Mouse (Mus musculus) spleen, adult 12 weeks (tissue): ENCODE measurements around the gene Mapkbp1.
A peak's percentile ranks its signal among the peaks of the same experiment; 100 is the strongest.

ENCODE experiments used
- DNase-seq: peaks from one replicate; pipeline ENCODE4 v3.0.0; 2022; ENCODE audit warnings: low spot score

The Mapkbp1 gene

DNA sequence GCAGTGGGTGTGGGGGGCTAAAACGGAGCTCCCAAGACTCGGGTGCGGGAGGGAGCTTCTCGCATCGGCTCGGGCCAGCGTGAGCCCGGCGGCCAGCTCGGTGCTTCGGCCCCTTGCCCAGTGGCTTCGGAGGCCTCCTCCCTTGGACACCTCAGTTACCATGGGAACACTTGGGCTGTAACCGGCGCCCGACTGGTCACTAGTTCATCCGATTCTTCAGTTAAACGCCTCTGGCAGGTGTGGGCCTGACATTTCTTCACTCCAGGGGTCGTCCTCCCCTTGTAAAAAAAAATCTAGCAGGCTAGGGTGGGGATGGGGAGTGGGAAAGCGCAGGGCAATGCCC is at the start of gene Mapkbp1:
Mapkbp1 (plus strand) TSS at position 163 of the 343 bp plus-strand sequence.
- DNase-seq, result no peak

DNA sequence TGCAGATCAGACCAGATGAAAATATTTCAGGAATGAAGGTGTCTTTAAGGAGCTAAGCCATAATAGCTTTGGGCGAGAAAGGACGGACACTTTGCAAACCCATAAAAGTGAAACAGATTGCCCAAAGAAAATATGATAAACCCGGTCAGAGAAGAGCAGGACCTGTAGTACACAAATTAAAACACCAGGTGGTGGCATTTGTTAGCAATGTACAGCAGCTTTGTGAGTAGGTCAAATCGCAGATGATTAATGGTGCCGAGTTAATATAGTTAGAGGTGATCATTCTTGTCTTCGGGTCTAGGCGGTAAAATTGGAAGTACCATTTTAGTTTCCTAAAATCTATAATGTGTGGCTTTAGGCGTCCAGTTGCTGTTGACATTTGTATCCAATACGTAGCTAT is 1.9 kb upstream of the Mapkbp1 start:
- DNase-seq, result peak; percentile 11

DNA sequence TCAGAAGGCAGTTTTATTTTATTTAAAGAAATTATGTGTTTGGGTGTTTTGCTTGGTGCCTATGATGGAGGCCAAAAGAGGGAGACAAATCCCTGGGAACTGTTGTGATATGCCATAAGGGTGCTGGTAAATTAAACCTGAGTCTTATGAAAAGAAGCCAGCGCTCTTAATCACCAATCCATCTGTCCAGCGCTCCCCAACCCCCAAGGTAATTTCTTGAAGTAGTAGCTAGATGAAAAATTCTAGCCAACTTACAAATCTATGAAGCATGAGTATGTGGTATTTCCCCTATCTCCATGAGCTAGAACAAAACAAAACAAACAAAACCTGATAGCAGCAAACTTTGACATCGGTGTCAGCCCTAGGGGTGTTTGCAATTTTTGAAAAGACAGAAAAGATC is 1.2 kb upstream of the Mapkbp1 start:
- DNase-seq, result no peak

DNA sequence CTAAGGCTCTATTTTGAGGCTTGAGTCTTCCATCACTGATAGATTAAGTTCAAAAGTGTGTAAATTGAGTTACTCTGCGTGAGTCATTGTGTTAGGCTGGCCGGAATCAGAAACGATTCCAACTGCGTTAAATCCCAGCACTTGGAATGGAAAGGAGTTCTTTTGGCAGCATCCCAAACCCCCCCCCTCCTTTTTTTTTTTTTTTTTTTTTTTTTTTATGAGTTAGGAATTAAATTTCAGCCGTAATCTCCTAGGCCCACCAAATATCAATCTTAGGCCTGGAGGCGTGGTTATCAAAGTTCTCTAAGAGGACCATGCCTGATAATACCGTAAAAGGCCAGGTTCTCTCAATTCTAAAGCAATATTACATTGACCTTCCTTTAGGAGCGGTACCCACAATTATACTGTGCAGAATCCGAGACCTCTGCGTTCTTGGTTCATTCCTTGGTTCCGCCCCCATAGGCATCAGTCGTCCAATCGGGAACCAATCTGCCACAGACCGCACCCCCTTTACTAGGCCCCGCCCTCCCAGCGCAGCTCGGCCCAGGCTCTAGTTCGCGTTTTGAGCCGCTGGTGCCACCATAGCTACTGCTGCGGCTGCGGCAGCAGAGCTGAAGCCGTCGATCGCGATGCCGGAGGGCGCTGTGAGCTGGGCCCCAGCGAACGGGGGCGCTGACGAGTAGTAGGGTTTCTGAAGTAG is 512 bp upstream of the Mapkbp1 start:
- DNase-seq, result peak; percentile 91

DNA sequence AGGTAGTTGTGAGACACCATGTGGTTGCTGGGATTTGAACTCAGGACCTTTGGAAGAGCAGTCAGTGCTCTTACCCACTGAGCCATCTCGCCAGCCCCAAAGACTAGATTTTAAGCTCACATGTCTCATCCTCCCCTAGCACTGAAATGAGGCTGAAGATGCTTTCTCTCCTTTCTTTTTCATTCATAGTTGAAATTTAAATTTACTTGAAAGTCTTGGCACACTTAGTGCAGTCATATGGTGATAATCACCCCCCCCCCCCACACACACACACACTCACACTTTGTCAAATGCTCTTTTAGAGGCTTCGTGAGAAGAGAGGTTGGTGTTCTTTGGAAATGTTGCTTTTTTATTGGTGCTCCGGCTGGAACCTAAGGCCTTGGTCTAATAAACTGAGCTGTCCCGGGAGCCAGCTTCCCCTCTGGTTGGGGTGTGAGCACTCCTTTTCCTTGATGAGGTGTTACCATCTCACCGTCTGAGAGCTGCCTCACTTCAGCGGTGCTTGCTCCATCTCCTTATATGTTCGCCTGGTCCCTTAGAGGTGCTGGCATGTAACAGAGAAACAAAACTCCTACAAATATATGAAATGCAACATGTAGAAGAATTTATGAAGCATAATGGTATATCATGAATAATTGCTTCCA is 8.0 kb downstream of the Mapkbp1 start:
- no peak for DNase-seq

DNA sequence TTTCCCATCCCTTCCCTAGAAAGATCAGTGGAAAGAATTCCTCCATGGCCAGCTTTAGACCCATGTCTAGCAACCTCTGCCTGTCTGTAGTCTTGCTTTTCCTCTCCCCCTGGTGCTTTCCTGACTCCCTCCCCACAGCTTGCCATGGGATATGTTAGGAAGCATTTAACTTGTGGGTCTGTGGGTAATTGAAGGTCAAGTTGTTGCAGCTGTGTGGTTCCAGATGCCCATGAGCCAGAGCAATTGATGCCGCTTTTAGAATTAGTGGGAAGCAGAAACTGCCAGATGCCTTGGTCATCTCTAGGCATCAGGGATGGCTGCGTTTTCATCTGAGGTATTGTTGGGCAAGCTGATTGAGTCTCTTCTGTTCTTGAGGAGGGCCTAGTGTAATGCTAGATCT is 9.1 kb downstream of the Mapkbp1 start:
- no peak for DNase-seq

DNA sequence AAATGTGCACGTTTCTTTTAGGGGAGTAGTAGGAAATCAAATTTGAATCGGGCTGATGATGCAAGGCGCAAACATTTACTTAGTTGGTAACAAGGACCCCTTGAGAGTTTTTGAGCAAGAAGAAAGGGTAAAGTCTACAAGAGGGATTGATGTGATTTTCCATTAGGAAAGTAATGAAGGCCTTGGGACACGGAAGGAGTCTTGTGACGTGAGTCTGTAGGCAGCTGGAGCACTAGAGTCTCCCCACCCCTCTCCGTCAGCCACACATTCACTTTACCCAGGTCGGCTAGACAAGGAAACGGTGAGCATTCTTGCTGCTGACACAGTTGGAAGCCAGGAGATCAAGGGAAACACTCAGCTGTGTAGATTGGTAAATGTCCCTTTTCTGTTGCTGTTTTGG is 13.4 kb downstream of the Mapkbp1 start:
- DNase-seq, result no peak

DNA sequence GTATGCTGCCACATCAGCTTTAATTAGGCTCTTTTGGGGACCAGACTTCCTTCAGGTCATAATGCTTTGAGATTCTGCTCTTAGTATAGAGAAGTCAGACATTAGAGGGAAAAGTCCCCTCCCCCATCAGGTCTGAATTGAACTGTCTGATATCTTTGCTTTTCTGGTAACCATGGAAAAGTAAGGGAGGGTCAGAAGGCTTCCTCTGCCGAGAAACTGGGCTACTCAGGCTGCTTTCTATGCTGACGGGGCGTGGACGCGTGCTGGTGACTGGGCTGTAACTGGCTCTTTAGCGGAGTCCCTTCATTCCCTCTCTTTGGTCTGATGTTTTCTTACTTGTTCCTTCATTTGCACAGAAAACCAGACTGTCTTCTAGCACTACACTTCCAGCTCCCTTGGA is 13.9 kb downstream of the Mapkbp1 start:
- no peak for DNase-seq

DNA sequence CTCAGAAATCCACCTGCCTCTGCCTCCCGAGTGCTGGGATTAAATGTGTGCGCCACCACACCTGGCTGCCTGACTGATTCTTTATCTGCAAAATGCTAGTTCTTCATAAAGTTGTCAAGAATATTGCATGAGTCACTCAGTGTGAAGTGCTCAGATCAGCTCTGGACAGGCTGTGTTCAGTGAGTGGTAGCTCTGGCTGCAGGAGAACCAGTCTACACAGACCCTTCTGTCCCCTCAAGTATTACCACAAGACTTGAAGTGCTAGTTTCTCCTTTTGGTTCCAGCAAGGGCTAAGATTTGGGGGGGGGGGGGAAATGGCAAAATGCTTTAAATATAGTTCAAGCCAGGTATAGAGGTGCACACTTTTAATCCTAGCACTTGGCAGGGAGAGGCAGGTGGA is 14.9 kb downstream of the Mapkbp1 start:
- DNase-seq, result no peak

DNA sequence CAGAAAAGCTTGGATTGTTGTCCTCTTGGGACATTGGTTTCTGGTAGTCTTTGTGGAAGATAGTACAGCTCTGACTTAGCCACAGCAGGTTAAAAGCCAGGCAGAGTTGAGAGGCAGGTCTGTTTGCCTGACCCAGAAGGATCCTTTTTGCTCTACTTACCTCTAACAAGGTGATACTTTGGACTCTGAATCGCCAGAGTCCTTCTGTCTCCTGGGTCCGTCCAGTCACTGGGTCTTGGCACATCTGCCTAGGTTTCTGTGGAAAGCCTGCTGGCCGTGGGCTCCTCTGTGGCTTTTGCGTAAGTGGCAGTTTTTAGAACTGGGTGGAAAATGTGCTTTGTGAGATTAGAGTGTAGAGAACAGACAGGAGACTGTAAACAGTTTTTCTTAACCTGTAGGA is 16.5 kb downstream of the Mapkbp1 start:
- no peak for DNase-seq

DNA sequence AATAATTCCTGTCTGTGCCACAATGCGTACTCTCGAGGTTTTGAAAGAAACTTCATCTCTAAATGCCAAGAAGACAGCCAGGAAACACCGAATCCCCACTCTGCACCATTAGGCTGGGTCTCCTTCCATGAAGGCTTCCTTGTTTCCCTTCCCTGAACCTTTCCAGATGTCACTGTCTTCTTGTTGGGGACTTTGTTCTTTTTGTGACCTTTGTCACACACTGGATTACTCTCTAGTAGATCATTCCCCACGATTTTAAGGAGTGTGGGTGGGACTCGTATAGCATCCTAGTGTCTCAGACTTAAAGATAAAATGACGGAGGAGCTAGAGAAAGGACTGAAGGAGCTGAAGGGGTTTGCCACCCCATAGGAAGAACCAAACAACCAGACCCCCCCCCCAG is 18.4 kb downstream of the Mapkbp1 start:
- DNase-seq, result no peak

DNA sequence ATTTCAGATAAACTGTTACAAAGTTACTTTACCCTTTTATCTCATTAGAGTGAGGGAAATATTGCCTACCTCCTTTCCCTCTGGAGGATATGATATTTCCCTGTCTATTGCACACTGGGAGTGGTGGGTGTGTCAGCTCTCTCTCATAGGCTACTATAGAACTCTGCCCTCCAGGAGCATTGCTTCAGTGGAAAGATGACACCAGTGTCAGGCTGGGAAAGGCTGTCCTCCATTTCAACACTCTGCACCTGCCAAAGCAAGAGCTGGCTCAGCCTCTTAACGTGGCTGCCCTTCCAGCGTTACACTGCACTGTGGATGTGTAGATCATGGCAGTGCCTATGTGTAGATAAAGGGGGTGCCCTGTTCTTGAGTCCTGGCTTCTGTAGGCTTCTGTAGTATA is 19.9 kb downstream of the Mapkbp1 start:
- no peak for DNase-seq

DNA sequence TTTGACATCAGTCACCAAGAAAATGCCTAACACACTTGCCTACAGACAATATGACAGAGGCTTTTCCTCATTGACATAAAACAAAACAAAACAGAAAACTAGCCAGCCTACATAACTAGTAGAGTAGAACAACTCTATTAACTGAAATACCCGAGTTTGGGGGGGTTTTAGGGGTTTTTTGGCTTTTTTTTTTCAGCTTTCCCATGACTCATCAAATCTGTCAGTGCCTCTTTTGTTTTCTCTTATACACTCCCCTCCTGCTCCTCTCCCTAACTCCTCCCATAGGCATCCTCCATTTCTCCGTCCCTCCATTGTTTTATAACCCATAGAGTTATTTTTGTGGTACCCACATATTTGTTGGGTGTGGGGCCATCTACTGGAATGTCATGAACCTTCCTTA is 21.0 kb downstream of the Mapkbp1 start:
- no peak for DNase-seq

DNA sequence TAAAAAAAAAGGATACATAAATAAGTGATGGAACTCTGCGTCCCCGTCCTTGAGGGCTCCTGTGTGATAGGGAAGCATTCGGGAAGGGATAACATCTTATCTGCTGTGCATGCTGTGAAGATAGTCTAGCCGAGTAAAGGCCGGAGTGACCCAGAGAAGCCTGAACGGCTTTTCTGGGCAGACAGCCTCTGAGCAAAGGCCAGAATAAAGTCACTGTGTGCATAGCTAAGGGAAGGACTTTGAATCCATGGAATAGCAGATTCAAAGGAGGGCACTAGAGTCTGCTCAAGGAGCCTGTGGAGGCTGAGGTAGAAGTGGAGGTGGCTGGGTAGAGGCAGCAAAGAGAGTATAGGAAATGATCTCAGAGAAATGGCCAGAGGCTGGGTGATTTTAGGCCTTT is 22.3 kb downstream of the Mapkbp1 start:
- DNase-seq, result no peak

DNA sequence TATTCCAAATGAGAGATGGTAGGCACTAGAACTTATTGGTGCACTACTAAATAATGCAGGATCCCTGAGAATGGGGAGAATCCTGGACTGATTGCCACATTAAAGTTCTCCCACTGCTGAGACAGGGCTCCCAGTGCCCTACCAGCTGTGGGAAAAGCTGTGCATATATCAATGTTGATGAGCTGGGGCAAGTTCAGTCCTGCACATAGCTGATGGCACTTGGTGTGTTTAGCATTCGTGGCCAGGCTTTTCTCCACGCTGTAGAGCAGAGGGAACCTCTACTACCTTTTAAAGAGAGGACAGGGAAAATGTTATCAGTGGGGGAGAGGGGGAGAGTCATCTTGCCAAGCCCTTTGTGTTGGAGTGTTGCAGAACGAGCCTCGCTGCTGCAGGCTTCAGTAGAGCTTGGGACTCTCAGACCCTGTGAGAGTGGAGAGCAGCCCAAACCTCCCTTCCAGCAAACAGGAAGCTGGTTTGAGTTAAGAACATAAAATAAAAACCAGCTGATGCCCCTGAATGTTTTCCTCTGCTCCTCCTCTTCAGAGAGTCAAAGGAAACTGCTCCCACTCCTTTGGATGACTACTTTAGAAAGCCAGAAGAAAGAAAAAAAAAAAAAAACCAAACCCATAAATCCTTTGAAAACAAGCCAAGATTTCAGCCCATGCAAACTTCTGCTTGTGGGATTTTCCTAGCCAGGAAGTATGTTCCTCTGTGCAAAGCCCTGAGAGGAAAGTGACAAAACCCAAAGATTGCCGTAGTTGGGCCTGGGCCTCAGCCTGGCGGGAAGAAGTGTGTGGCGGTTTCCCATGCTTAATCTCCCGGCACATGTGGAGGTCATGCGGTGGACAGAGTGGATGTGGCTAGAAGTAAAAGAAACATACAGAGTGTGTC is 23.1 kb downstream of the Mapkbp1 start:
- no peak for DNase-seq

DNA sequence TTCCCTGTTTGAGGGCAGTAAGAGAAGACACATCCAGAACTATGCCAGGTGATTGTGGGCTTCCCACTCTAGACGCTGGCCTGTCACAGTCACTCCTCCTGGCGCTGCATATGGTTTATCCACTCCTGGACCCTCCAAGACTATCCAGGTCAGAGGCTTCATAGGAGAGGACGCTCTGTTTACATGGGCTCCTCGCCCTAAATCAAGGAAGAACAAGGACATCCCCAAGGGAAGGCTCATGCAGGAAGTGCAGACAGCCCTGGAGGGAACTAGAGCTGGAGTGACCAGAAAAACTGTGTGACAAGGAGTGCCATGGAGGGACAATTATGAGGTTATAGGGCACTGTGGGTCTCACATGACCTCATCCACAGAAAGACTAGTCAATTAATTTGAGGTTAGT is 24.9 kb downstream of the Mapkbp1 start:
- no peak for DNase-seq

DNA sequence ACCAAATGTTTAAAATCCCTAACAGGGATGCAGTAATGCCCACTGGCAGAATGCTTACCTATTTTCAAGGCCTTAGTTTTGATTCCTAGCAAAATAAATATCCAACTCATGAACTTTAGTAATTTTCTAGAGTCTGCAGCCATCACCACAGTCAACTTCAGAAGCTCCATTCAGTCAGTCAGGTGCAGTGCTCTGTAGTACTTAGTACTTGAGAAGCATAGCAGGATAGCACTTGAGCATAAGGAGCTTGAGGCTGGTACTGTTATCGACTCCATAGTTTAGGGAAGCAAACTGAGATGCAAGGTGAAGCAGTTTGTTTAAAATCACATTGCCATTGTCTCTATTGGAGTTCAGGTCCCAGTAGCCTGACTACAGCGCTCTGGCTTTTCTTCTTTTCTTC is 27.2 kb downstream of the Mapkbp1 start:
- no peak for DNase-seq

DNA sequence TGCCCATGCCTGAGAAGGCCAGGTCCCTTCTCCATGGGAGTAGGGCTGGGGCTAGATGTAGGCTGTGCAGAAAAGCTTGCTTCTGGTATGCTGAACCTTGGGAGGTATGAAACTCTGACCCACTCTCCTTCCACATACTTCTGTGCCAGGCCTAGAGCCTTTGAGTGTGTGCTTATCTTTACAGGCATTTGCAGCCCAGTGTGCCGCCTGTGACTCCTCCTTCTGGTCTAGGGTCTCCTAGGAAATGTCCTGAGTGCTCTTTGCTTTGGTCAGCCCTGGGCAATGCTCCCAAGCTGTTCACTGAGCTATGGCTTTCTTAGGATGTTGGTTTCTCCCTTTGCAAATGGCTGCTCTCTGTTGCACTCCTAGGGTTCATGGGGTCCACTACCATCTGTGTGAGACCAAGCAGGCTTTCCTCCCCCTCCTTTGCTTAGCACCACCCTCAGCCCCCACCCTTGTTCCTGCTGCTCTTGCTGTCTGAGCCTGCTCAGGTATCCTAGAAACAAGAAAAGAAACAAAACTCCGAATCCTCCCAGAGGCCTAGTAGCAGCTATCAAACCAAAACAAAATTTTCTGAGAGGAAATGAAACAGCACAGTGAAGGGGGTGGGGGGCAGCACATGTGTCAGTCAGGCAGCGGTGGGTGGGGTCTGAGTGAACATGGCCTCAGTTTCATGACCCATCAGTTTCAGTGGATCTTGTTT is 28.5 kb downstream of the Mapkbp1 start:
- no peak for DNase-seq

DNA sequence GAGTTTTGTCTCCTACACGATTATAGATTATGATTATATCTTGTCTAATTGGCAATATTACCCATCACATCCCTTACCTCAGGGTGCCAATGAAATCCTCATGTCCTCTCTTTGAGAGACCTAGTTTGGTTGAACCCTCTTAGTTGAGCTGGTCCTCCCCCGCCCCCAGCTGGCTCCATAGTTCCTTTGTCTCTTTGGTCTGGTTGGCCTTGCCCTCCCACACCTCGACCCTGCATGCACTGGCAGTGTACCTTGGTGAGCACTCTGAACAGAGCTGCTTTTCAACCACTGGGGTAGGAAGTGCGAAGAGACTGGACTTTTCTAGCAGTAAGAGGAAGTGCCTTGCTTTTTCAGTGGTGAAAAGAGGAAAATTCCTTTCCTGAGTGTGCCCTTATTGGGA is 29.5 kb downstream of the Mapkbp1 start:
- no peak for DNase-seq

DNA sequence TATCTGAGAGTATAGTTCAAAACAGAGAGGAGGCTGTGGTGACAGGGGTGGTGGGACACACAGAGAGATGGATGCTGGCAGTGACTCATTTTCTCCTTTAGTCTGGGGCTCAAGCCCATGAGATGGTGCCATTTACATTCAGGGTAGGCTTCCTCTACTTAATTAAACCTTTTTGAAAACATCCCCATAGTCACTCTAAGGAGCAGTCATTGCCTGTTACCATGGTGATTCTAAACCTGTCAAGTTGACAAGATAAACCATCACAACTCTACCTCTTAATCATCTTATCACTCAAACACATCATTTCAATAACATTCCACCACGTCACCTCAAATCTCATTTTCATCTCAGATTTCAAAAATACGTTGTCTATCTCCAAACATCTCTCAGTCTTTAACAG is 31.5 kb downstream of the Mapkbp1 start:
- DNase-seq, result no peak

DNA sequence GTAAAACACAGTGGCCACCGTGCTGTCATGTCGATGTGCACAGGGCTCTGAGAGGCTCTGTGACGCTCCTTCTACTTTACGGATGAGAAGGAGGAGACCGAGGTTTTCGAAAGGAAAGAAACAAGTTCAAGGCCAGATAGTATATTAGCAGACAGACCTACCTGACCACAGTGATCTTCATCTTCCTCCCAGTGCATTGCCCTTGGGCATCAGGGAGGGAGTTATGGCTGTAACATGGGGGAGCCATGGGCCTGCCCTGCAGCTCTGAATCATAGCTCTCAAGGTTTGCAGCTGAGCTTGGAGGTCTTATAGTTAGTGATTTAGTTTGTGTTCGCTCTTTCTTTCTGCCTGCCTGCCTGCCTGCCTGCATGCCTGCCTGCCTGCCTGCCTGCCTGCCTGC is 34.2 kb downstream of the Mapkbp1 start:
- no peak for DNase-seq

DNA sequence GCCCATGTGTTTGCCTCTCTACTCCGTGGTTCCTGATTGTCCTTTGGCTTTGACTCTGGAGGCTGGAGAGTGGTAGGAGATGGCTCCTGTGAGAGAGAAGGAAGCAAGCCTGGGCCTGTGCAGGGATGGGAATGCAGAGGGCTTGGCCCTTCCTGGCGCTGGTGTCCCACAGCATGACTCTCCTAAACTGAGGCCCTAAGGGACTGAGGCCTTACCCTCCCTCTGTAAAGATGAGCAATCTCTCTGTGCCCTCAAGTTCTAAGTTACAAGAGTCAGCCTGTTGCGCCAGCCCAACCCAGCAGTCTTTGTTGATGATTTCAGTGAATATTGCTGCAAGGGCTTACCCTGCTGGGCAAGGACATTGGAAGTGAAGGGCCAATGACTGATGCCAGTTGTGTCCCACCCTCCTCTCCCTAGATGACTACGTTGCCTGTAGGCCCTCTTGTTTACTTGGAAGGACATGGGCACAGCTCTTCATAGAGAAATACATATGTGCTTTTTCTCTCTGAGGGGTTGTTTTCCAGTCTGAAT is 35.2 kb downstream of the Mapkbp1 start:
- no peak for DNase-seq
